Mouse (Mus musculus): ENCODE results near the gene Cetn3. TPM values are rescaled to one million over a fixed set of nuclear protein-coding genes. Genes with fewer than 3 reads are reported as not detected.

Cetn3 gene
- total and polyA plus RNA-seq, 3 experiments = 55.6 to 211 (median 158) TPM

GRCm38 (mm10) chr13:81801121-81801520 is 18.2 kb downstream of the Cetn3 start:
- Histone ChIP-seq H3K4me2 (ENCODE audit: insufficient read depth, low read depth, poor library complexity, severe bottlenecking) (no peak overlapping the region), H3K27me3 (replicated peaks) (no peaks in the 10 kb centered on the region), H3K27ac (ENCODE audit: insufficient read depth, low read depth) (no peak overlapping the region), H3K4me3 (replicated peaks in 1 of 3; ENCODE audit: low read depth in 2 of 3, low read length in 2 of 3, poor library complexity in 1 of 3) (peak overlapping the region in 1 of 3 experiments; percentile 12), H3K9me3 (replicated peaks; ENCODE audit: low read length) (no peaks in the 10 kb centered on the region), H3K36me3 (replicated peaks in 1 of 2; ENCODE audit: control insufficient read depth in 1 of 2, insufficient read depth in 1 of 2, low read length in 1 of 2) (peaks cover 4 to 10% of the 10 kb centered on the region in 2 experiments), H3K4me1 (ENCODE audit: control insufficient read depth in 1 of 2, insufficient read depth in 2 of 2) (peaks cover 0 to 5% of the 10 kb centered on the region in 2 experiments; a peak in 3 of 4 replicates), H3K9ac (ENCODE audit: insufficient read depth, low read depth) (no peak overlapping the region), H3K79me2 (replicated peaks; ENCODE audit: control insufficient read depth, extremely low read depth, insufficient read depth, poor library complexity, severe bottlenecking) (no peaks in the 10 kb centered on the region)
- in situ Hi-C loops (cut with MboI; ENCODE audit: low pct_ligation_motif_present, low pct_unique_long_range_greater_than_20kb, low sequenced_read_pairs) (no loop called here), dilution Hi-C loops (cut with MboI; ENCODE audit: extremely low pct_ligation_motif_present, extremely low pct_unique_long_range_greater_than_20kb, low sequenced_read_pairs) (no loop called here)
- DNase-seq (ENCODE audit: extremely low read depth) = peak; percentile 32
- TF ChIP-seq MEF2A (IDR thresholded peaks at IDR 0.05; ENCODE audit: borderline replicate concordance, low read depth, low read length) (no peak), CTCF (conservative IDR thresholded peaks at IDR 0.05 in 1 of 2, IDR thresholded peaks at IDR 0.05 in 1 of 2; ENCODE audit: low read depth in 2 of 2, low read length in 2 of 2) (peak in 1 of 2 experiments; percentile 64; a peak in 3 of 4 replicates), ZNF384 (IDR thresholded peaks at IDR 0.05; ENCODE audit: low read depth, low read length) (peak; percentile 99), RAD21 (IDR thresholded peaks at IDR 0.05; ENCODE audit: low read depth, low read length) (peak; percentile 52), SMC3 (IDR thresholded peaks at IDR 0.05; ENCODE audit: low read depth, low read length) (peak; percentile 44)

- no peak overlapping the region for H3K4me2 ChIP-seq (ENCODE audit: insufficient read depth, low read depth, poor library complexity, severe bottlenecking)
- no peak for TF ChIP-seq MYC (IDR thresholded peaks at IDR 0.05; ENCODE audit: low read depth, low read length)
- no peak for TF ChIP-seq MEF2A (IDR thresholded peaks at IDR 0.05; ENCODE audit: borderline replicate concordance, low read depth, low read length)
- no peak for TF ChIP-seq E2F4 (IDR thresholded peaks at IDR 0.05; ENCODE audit: insufficient replicate concordance, low read depth, low read length)
- no peak for TF ChIP-seq GABPA (IDR thresholded peaks at IDR 0.05; ENCODE audit: insufficient replicate concordance, low read depth, low read length)
- TF ChIP-seq ETS1 (conservative IDR thresholded peaks at IDR 0.05; ENCODE audit: low read depth, low read length) = no peak
- no peak for TF ChIP-seq JUND (conservative IDR thresholded peaks at IDR 0.05; ENCODE audit: low read depth, low read length)
- TF ChIP-seq MAZ (IDR thresholded peaks at IDR 0.05; ENCODE audit: low read depth, low read length) = no peak
- no peak for TF ChIP-seq ZKSCAN1 (IDR thresholded peaks at IDR 0.05; ENCODE audit: borderline replicate concordance, low read depth, low read length)
- TF ChIP-seq EP300 (IDR thresholded peaks at IDR 0.05; ENCODE audit: low read length) = no peak
- TF ChIP-seq IRF4 (IDR thresholded peaks at IDR 0.05; ENCODE audit: low read depth, low read length) = no peak
- no peak for TF ChIP-seq SIN3A (IDR thresholded peaks at IDR 0.05; ENCODE audit: low read length)
- TF ChIP-seq HCFC1 (IDR thresholded peaks at IDR 0.05; ENCODE audit: low read depth, low read length) = no peak
- no peak for TF ChIP-seq TBP (conservative IDR thresholded peaks at IDR 0.05; ENCODE audit: low read depth, low read length)
- in situ Hi-C loops (cut with MboI; ENCODE audit: low pct_ligation_motif_present, low pct_unique_long_range_greater_than_20kb, low sequenced_read_pairs) = no loop called here
- DNase-seq (ENCODE audit: extremely low read depth) = no peak
- no peaks in the 10 kb centered on the region for H3K79me2 ChIP-seq (replicated peaks; ENCODE audit: control insufficient read depth, extremely low read depth, insufficient read depth, poor library complexity, severe bottlenecking)
- peaks cover 0 to 5% of the 10 kb centered on the region in 2 experiments; a peak in 3 of 4 replicates for H3K4me1 ChIP-seq (ENCODE audit: control insufficient read depth in 1 of 2, insufficient read depth in 2 of 2)
- dilution Hi-C loops (cut with MboI; ENCODE audit: extremely low pct_ligation_motif_present, extremely low pct_unique_long_range_greater_than_20kb, low sequenced_read_pairs) = no loop called here
- no peak overlapping the region for H3K27ac ChIP-seq (ENCODE audit: insufficient read depth, low read depth)
- H3K4me3 ChIP-seq (replicated peaks in 1 of 3; ENCODE audit: low read depth in 2 of 3, low read length in 2 of 3, poor library complexity in 1 of 3) = no peak overlapping the region
- no peaks in the 10 kb centered on the region for H3K27me3 ChIP-seq (replicated peaks)
- no peaks in the 10 kb centered on the region for H3K9me3 ChIP-seq (replicated peaks; ENCODE audit: low read length)
- peaks cover 0 to 4% of the 10 kb centered on the region in 2 experiments for H3K36me3 ChIP-seq (replicated peaks in 1 of 2; ENCODE audit: control insufficient read depth in 1 of 2, insufficient read depth in 1 of 2, low read length in 1 of 2)
- H3K9ac ChIP-seq (ENCODE audit: insufficient read depth, low read depth) = no peak overlapping the region
These were observed 20.8 kb downstream of the Cetn3 start for GRCm38 (mm10) chr13:81803713-81804112.
